Mouse (Mus musculus): ENCODE measurements around the gene St6gal2. TPM values are rescaled to one million over a fixed set of nuclear protein-coding genes. Genes with fewer than 3 reads are reported as not detected.

The St6gal2 gene
- polyA plus RNA-seq (2012; rRNA removed), result under 0.01 and 0.01 TPM in 2 replicates

DNA sequence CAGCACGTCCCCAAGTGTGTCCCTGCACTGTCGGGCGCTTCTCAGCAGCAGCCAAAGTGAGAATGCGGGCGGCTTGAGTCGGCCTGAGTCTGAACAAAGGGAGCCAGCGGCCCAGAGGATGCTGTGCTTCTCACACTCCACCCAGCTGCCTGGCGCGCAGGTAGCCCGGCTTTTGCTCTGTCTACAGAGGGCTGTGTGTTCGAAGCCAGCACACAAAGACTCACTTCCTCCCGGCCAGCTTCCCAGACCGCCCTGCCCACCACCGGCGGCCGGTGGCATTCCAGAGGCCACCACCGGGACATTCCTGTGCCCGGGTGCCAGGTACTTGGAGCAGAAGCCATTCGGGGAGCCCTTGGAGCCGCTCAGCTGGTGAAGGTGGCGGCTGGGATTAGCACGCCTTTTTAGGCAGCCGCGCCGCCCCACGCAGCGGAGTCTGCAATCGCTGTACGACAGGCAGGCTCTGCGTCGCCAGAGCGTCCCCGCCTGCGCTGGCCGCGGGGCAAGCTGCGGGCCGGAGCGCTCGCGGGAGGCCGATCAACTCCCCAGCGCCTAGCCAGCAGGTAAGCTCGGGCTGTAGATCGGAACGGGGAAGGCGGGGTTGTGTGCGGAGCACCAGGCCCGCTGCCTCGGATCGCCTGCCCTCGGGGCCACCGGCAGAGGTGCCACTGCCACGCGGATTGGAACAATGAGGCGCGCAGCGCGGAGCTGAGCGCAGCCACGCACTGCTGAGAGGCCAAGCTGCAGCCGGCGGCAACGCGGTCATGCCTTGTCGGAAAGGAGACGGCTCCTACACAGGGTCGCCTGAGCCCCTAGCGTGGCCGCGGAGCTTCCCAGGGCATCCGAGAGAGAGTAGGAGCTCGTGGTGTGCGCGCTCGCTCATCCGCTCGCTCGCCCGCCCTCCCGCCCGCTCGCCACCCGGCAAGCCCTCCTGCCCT, at the start of gene St6gal2:
St6gal2 (plus strand) TSS at position 133 of the 935 bp plus-strand sequence.

Other genes starting within 250 kb of the St6gal2 start
- gene Vmn2r118, start 179.8 kb downstream of the St6gal2 start, polyA plus RNA-seq (2012; rRNA removed), result not detected in 2 replicates